Mouse (Mus musculus): Measurements from ENCODE around the gene Bad. TPM values are rescaled to one million over a fixed set of nuclear protein-coding genes. Genes with fewer than 3 reads are reported as not detected.

Gene Bad
- polyA plus RNA-seq, 1 experiment from 2014 or later: 58.1 TPM

DNA sequence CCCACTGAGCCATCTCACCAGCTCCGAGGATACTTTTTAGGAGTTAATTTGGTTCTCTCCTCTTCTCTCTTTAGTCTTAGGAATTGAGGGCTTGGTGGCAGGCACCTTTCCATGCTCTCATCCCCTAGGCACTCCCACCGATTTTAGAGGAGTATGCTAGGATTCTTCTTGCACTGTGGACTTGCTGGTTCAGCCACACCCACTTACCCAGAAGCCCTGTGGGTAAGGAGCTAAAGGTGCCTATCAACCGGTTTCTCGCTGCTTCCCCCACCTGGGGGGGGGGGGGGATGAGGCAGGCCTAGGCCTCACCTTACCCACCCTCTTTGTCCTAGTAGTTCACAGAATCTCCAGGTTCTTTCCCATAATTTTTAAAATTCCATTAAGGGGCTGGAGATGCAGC lies 6.1 kb downstream of the Bad start:
- 57% methylated on average over 4 of the region's 4 CpGs for WGBS
- DNase-seq (ENCODE audit: low spot score) (no peak), ATAC-seq (replicated peaks; ENCODE audit: low FRiP score, low TSS enrichment, low read depth) (no peak)
- H3K4me1 ChIP-seq (replicated peaks; ENCODE audit: control insufficient read depth, insufficient read depth, low read length): peaks cover 18% of the 10 kb centered on the region
- peaks cover 4% of the 10 kb centered on the region; the same call in 1 of the 2 replicates for H3K36me3 ChIP-seq (ENCODE audit: control insufficient read depth, insufficient read depth, low read length)
- no peak overlapping the region for H3K27ac ChIP-seq (ENCODE audit: low read depth)
- H3K4me3 ChIP-seq (ENCODE audit: low read depth, low read length): no peak overlapping the region
- H3K9me3 ChIP-seq (ENCODE audit: control insufficient read depth, low read length): no peaks in the 10 kb centered on the region
- H3K4me2 ChIP-seq (ENCODE audit: low read length): no peak overlapping the region
- H3K9ac ChIP-seq (ENCODE audit: low read length): no peak overlapping the region
- H3K27me3 ChIP-seq (replicated peaks; ENCODE audit: control insufficient read depth, insufficient read depth, low read length): no peaks in the 10 kb centered on the region

DNA sequence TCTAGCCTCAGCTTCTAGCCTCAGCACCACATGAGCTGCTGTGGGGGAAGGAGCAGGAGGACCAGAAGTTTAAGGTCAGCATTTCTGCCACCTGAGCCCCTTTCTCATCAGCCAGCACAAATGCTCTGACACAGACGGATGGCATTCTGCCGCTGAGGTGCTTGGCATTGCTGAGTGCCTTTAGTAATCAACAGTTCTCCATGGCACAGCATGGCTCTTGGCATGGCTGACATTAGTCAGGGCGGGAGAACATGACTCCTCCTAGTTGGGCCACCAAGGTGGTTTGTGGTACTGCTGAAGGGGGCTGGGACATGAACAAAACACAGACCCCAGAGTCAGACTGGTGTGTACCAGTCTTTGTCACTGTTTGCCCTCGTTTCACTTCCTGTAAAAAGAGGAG lies 6.5 kb downstream of the Bad start:
- Histone ChIP-seq H3K4me2 (ENCODE audit: low read length) (no peak overlapping the region), H3K4me1 (replicated peaks; ENCODE audit: control insufficient read depth, insufficient read depth, low read length) (peaks cover 18% of the 10 kb centered on the region), H3K9ac (ENCODE audit: low read length) (no peak overlapping the region), H3K9me3 (ENCODE audit: control insufficient read depth, low read length) (no peaks in the 10 kb centered on the region), H3K27me3 (replicated peaks; ENCODE audit: control insufficient read depth, insufficient read depth, low read length) (no peaks in the 10 kb centered on the region), H3K36me3 (ENCODE audit: control insufficient read depth, insufficient read depth, low read length) (peaks cover 9% of the 10 kb centered on the region), H3K4me3 (ENCODE audit: low read depth, low read length) (no peak overlapping the region), H3K27ac (ENCODE audit: low read depth) (no peak overlapping the region)
- WGBS: 78% methylated on average over 4 of the region's 4 CpGs
- DNase-seq (ENCODE audit: low spot score): no peak
- no peak for ATAC-seq (replicated peaks; ENCODE audit: low FRiP score, low TSS enrichment, low read depth)

DNA sequence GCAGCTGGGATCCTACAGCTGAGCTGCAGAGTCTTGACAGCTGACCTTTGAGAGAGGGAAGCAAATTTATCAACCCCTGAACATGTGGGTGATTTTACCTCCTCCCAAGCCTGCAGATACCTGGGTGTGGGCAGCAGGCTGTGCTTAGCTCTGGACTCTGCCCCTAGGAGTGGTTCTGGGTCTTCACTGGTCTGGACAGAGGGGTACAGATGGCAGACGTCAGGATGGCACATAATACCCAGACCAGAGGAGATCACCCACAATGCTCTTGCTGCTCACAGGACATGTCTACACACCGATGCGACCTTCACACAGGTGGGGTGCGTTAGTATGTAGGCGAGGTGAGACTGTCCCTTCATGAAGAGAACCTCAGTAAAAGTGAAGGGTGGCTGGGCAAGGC lies 7.9 kb downstream of the Bad start:
- no peak overlapping the region for H3K27ac ChIP-seq (ENCODE audit: low read depth)
- H3K4me1 ChIP-seq (replicated peaks; ENCODE audit: control insufficient read depth, insufficient read depth, low read length): peaks cover 20% of the 10 kb centered on the region
- no peak for ATAC-seq (replicated peaks; ENCODE audit: low FRiP score, low TSS enrichment, low read depth)
- H3K4me3 ChIP-seq (ENCODE audit: low read depth, low read length): 0 out of 2 replicates have a peak overlapping the region, but pooled peaks have one; percentile 52
- H3K9me3 ChIP-seq (ENCODE audit: control insufficient read depth, low read length): no peaks in the 10 kb centered on the region
- peak overlapping the region; percentile 94; the same call in 1 of the 2 replicates for H3K4me2 ChIP-seq (ENCODE audit: low read length)
- H3K9ac ChIP-seq (ENCODE audit: low read length): no peak overlapping the region
- DNase-seq (ENCODE audit: low spot score): no peak
- H3K36me3 ChIP-seq (ENCODE audit: control insufficient read depth, insufficient read depth, low read length): peaks cover 19% of the 10 kb centered on the region
- WGBS: 86% methylated on average over 5 of the region's 5 CpGs
- H3K27me3 ChIP-seq (replicated peaks; ENCODE audit: control insufficient read depth, insufficient read depth, low read length): no peaks in the 10 kb centered on the region

DNA sequence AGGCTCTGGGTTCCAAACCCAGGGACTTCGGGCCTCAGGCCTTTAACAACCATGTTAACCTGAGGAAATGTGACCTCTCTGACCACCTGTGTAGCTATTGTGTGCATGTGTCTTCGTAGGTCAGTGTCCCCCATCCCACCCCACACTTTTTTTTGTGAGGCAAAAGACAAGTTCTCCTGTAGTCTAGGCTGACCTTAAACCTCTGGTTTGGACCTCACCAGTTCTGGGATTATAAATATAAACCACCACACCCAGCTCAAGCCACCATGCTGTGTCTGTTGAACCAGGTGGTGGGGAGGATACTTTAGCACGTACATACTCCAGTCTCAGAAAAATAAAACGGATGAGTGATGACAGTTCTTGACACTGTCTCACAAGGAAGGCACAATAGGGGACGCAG lies 8.3 kb downstream of the Bad start:
- no peaks in the 10 kb centered on the region for H3K9me3 ChIP-seq (ENCODE audit: control insufficient read depth, low read length)
- peak overlapping the region; percentile 94 for H3K4me2 ChIP-seq (ENCODE audit: low read length)
- H3K9ac ChIP-seq (ENCODE audit: low read length): peak overlapping the region; percentile 61
- no peaks in the 10 kb centered on the region for H3K27me3 ChIP-seq (replicated peaks; ENCODE audit: control insufficient read depth, insufficient read depth, low read length)
- H3K36me3 ChIP-seq (ENCODE audit: control insufficient read depth, insufficient read depth, low read length): peaks cover 23% of the 10 kb centered on the region
- H3K27ac ChIP-seq (ENCODE audit: low read depth): peak overlapping the region; percentile 92; the same call in 1 of the 2 replicates
- H3K4me1 ChIP-seq (replicated peaks; ENCODE audit: control insufficient read depth, insufficient read depth, low read length): peaks cover 20% of the 10 kb centered on the region
- peak overlapping the region; percentile 52 for H3K4me3 ChIP-seq (ENCODE audit: low read depth, low read length)
- no peak for DNase-seq (ENCODE audit: low spot score)
- no peak for ATAC-seq (replicated peaks; ENCODE audit: low FRiP score, low TSS enrichment, low read depth)
- WGBS: 58% methylated on average over 5 of the region's 5 CpGs

DNA sequence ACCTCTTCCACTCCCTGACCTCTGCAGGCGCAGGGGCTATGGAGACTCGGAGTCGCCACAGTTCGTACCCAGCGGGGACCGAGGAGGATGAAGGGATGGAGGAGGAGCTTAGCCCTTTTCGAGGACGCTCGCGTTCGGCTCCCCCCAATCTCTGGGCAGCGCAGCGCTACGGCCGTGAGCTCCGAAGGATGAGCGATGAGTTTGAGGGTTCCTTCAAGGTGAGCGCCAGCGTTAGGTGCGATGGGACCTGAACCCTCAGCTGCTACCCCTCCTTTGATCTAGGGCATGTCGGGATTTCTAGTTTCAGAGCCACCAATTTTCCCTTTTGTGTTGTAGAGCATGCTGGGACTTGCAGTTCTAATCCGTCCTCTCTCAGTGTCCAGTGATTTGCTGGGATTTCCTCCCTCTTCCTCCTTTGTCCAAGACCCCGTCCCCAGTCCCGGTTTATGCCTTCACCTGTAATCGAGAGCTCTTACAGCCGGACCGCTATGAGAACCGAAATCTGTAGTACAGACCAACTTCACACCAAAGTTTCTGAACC lies 9.0 kb downstream of the Bad start:
- H3K27ac ChIP-seq (ENCODE audit: low read depth): peak overlapping the region; percentile 92
- peaks cover 30% of the 10 kb centered on the region for H3K36me3 ChIP-seq (ENCODE audit: control insufficient read depth, insufficient read depth, low read length)
- H3K4me3 ChIP-seq (ENCODE audit: low read depth, low read length): peak overlapping the region; percentile 52
- H3K4me2 ChIP-seq (ENCODE audit: low read length): peak overlapping the region; percentile 94
- DNase-seq (ENCODE audit: low spot score): peak; percentile 84
- peak; percentile 30 for ATAC-seq (replicated peaks; ENCODE audit: low FRiP score, low TSS enrichment, low read depth)
- no peaks in the 10 kb centered on the region for H3K9me3 ChIP-seq (ENCODE audit: control insufficient read depth, low read length)
- WGBS: under 1% methylated on average over 28 of the region's 28 CpGs
- H3K27me3 ChIP-seq (replicated peaks; ENCODE audit: control insufficient read depth, insufficient read depth, low read length): no peaks in the 10 kb centered on the region
- peak overlapping the region; percentile 61 for H3K9ac ChIP-seq (ENCODE audit: low read length)
- H3K4me1 ChIP-seq (replicated peaks; ENCODE audit: control insufficient read depth, insufficient read depth, low read length): peaks cover 20% of the 10 kb centered on the region

DNA sequence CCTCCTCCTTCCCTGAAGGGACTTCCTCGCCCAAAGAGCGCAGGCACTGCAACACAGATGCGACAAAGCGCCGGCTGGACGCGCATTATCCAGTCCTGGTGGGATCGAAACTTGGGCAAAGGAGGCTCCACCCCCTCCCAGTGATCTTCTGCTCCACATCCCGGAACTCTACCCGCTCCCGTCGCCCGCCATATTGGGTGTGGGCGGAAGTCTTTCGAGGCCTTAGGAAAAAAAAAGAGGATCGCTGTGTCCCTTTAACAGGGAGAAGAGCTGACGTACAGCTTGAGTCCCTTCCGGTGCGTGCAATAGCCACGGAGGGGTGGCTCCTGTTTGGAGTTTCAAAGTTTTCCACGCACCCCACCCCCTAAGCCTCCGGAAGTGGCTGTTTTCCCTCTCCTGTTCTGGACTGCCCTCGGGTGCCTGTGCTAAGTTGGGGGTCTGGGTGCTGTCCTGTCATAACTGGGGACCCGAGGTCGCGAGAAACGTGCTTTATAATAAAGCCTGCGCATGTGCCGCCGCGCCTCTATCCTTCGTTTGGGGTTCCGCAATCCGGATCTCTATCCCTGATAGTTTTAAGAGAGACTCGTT lies 9.8 kb downstream of the Bad start:
- Histone ChIP-seq H3K36me3 (ENCODE audit: control insufficient read depth, insufficient read depth, low read length) (peaks cover 38% of the 10 kb centered on the region), H3K9ac (ENCODE audit: low read length) (peak overlapping the region; percentile 61), H3K4me2 (ENCODE audit: low read length) (peak overlapping the region; percentile 94), H3K27me3 (replicated peaks; ENCODE audit: control insufficient read depth, insufficient read depth, low read length) (no peaks in the 10 kb centered on the region), H3K4me3 (ENCODE audit: low read depth, low read length) (peak overlapping the region; percentile 52), H3K4me1 (replicated peaks; ENCODE audit: control insufficient read depth, insufficient read depth, low read length) (peaks cover 20% of the 10 kb centered on the region), H3K27ac (ENCODE audit: low read depth) (peak overlapping the region; percentile 92), H3K9me3 (ENCODE audit: control insufficient read depth, low read length) (no peaks in the 10 kb centered on the region)
- ATAC-seq (replicated peaks; ENCODE audit: low FRiP score, low TSS enrichment, low read depth) (peak; percentile 82), DNase-seq (ENCODE audit: low spot score) (peak; percentile 91)
- under 1% methylated on average over 35 of the region's 35 CpGs for WGBS

DNA sequence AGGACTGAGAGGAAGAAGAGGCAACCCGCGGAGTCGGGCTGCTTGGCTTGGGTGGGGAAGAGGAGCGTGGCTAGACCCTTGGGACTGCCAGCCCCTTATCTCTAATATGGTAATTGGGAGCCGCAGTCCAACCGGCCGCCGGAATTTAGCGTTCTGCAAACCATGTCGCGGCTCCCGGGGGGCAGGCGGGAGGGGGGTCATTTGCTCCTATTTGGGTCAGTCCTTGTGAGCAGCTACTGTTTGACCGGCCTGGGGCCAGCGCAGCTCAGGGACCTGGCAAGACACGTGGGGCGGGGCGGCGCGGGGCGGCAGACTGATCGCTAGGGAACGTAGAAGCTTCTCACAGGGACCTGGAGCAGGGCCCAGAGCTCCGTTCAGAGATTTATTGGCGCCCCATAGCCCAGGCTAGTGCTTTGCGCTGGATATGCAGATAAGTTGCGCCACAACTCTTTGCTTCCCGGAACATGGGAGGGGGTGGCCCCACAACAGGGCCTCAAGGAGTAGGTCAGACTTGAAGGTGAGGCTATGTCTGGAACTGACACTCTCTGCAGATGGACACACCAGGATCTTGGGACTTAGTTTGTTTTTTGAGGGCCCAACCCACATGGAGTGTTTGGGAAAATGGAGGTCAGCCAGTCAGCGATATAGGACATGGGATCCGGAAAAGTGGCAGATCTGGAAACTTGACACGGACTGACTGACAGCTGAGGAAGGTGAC lies 10.5 kb downstream of the Bad start:
- peak; percentile 86 for DNase-seq (ENCODE audit: low spot score)
- Histone ChIP-seq H3K9ac (ENCODE audit: low read length) (peak overlapping the region; percentile 61), H3K9me3 (ENCODE audit: control insufficient read depth, low read length) (no peaks in the 10 kb centered on the region), H3K4me3 (ENCODE audit: low read depth, low read length) (peak overlapping the region; percentile 52), H3K4me2 (ENCODE audit: low read length) (peak overlapping the region; percentile 94), H3K27ac (ENCODE audit: low read depth) (peak overlapping the region; percentile 92), H3K4me1 (replicated peaks; ENCODE audit: control insufficient read depth, insufficient read depth, low read length) (peaks cover 20% of the 10 kb centered on the region), H3K36me3 (ENCODE audit: control insufficient read depth, insufficient read depth, low read length) (peaks cover 45% of the 10 kb centered on the region), H3K27me3 (replicated peaks; ENCODE audit: control insufficient read depth, insufficient read depth, low read length) (no peaks in the 10 kb centered on the region)
- 2% methylated on average over 31 of the region's 31 CpGs for WGBS
- peak; percentile 33 for ATAC-seq (replicated peaks; ENCODE audit: low FRiP score, low TSS enrichment, low read depth)

DNA sequence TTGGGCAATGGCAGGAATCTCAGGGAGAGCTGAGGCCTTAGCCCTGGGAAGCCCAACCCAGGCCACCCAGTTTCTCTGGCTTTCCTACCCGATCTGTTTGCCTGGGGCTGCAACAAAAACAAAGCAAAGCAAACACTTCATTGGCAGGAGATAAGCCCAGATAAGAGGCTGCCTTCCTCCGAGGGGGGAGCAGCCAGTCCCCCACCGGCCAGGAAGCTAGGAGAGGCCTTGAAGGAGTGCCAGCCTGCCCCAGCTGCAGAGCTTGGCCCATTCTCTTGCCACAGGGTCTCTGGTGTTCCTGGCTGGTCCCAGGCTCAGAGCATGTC lies 11.0 kb downstream of the Bad start:
- peak overlapping the region; percentile 92 for H3K27ac ChIP-seq (ENCODE audit: low read depth)
- peak overlapping the region; percentile 52; the same call in 1 of the 2 replicates for H3K4me3 ChIP-seq (ENCODE audit: low read depth, low read length)
- 17% methylated on average over 3 of the region's 3 CpGs for WGBS
- H3K9me3 ChIP-seq (ENCODE audit: control insufficient read depth, low read length): no peaks in the 10 kb centered on the region
- H3K4me2 ChIP-seq (ENCODE audit: low read length): peak overlapping the region; percentile 94
- H3K9ac ChIP-seq (ENCODE audit: low read length): peak overlapping the region; percentile 61
- DNase-seq (ENCODE audit: low spot score) (no peak), ATAC-seq (replicated peaks; ENCODE audit: low FRiP score, low TSS enrichment, low read depth) (no peak)
- H3K36me3 ChIP-seq (ENCODE audit: control insufficient read depth, insufficient read depth, low read length): peaks cover 50% of the 10 kb centered on the region
- peaks cover 20% of the 10 kb centered on the region for H3K4me1 ChIP-seq (replicated peaks; ENCODE audit: control insufficient read depth, insufficient read depth, low read length)
- H3K27me3 ChIP-seq (replicated peaks; ENCODE audit: control insufficient read depth, insufficient read depth, low read length): no peaks in the 10 kb centered on the region
